Mouse (Mus musculus) stomach, embryonic 16.5 days (tissue): ENCODE data around the gene Zfp296. TPM values are rescaled to one million over a fixed set of nuclear protein-coding genes. Genes with fewer than 3 reads are reported as not detected.

Experiments used
- ATAC-seq: fragments of 200-750 bp; cut with Nextera tagmentation; 2 replicates; pipeline ENCODE4 v1.8.0; 2017; ENCODE audit warnings: moderate number of reproducible peaks, moderate TSS enrichment; ENCODE audit not compliant: insufficient read depth, low FRiP score
- H3K27ac ChIP-seq: fragments of 300-500 bp; sonication (generic); 2 replicates; pipeline ENCODE4 v1.5.1; 2014; ENCODE audit warnings: low read length
- H3K27me3 ChIP-seq: fragments of 300-500 bp; sonication (generic); 2 replicates; pipeline ENCODE4 v1.6.1; 2014; ENCODE audit warnings: low read length, control low read depth, mixed read lengths; ENCODE audit not compliant: control insufficient read depth, insufficient read depth
- H3K36me3 ChIP-seq: fragments of 300-500 bp; sonication (generic); 2 replicates; pipeline ENCODE4 v1.6.1; 2014; ENCODE audit warnings: low read length; ENCODE audit not compliant: control insufficient read depth, insufficient read depth
- H3K4me1 ChIP-seq: fragments of 300-500 bp; sonication (generic); 2 replicates; pipeline ENCODE4 v1.6.1; 2014; ENCODE audit warnings: low read length, control low read depth, mixed read lengths; ENCODE audit not compliant: control insufficient read depth, insufficient read depth
- H3K4me2 ChIP-seq: fragments of 300-500 bp; sonication (generic); 2 replicates; pipeline ENCODE4 v1.6.1; 2014; ENCODE audit warnings: low read depth, low read length, mixed read lengths
- H3K4me3 ChIP-seq: fragments of 300-500 bp; sonication (generic); replicated peaks from 2 replicates; pipeline ENCODE4 v1.5.1; 2014; ENCODE audit warnings: mild to moderate bottlenecking, low read length
- H3K9ac ChIP-seq: fragments of 300-500 bp; sonication (generic); 2 replicates; pipeline ENCODE4 v1.6.1; 2014; ENCODE audit warnings: low read length
- H3K9me3 ChIP-seq: fragments of 300-500 bp; sonication (generic); replicated peaks from 2 replicates; pipeline ENCODE4 v1.6.1; 2016; ENCODE audit warnings: low read length, control low read depth; ENCODE audit not compliant: control insufficient read depth
- WGBS: fragments of 180-500 bp; shearing (Covaris S2); extraction: QIAGEN DNeasy Blood & Tissue Kit; methylation state at CpG from one replicate; pipeline ENCODE4 v1.1.7; 2014; 5-methylcytosine and 5-hydroxymethylcytosine counted together
- polyA plus RNA-seq: library from polyadenylated mRNA; unstranded; fragments of >200 nt; fragmentation: Nextera tagmentation; extraction: Ambion mirVana; gene quantifications from 2 replicates; pipeline ENCODE4 v1.2.1, GENCODE M21; 2015

Gene Zfp296
- polyA plus RNA-seq, 1 experiment from 2014 or later, result 2.8 TPM

DNA sequence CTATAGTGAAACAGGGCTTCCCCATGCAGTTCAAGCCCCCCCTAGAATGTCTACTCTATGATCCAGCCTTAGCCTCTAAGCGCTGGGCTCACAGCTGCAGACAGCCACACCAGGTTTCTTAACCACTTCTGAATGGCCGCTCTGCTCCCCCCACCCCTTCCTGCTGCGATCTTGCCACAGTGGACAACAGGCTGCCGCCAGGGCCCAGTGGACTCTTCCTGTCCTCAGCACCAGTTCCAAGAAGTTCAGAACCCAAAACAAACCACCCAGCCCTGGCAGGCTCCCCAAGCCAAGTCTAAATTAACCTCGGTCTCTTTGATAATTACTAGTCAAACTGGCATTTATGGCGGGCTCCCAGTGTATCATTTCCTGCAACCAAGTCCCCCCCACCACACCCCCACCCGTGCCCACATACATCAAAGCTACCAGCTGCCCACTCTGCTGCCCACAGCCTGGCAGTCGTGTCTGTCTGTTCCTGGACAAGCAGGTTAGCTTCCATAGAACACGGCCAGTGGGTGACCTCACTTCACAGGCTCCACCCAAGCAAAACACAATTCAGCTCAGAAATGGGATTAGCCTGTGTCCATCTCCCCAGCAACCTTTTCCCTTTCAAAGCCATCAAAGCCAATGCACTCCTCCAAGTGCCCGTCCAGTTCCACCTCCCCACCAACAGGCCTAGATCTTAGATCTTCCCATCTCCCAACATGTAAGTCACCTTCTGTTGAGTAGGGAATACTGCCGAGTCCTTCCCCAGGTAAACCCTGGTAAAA, 16.4 kb upstream of the Zfp296 start:
- Histone ChIP-seq H3K9me3 (no peaks in the 10 kb centered on the region), H3K4me1 (peaks cover 46% of the 10 kb centered on the region), H3K27ac (peak overlapping the region; percentile 95), H3K4me3 (peak overlapping the region; percentile 99), H3K4me2 (peak overlapping the region; percentile 98), H3K9ac (peak overlapping the region; percentile 97), H3K36me3 (peaks cover 15% of the 10 kb centered on the region), H3K27me3 (no peaks in the 10 kb centered on the region)
- no peak for ATAC-seq
- 15% methylated on average over 11 of the region's 11 CpGs for WGBS

DNA sequence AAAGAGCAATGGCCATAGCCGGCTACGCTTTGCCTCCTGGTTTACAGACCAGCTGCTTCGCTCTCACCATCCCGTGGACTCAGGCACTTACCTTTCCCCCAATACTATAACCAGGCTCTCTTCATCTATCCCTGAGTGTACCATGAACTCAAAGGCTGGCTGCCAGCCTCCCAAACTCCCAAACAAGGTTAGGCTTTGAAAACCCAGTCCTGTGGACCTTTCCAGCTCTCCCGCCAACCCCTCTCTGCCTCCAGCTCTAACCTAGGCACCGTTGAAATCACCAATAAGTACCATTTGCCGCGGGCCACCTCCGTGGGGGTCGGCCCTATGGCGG, 15.7 kb upstream of the Zfp296 start:
- H3K27ac ChIP-seq, result peak overlapping the region; percentile 95
- H3K4me1 ChIP-seq, result peaks cover 46% of the 10 kb centered on the region
- no peaks in the 10 kb centered on the region for H3K9me3 ChIP-seq
- peaks cover 15% of the 10 kb centered on the region for H3K36me3 ChIP-seq
- peak overlapping the region; percentile 98 for H3K4me2 ChIP-seq
- peak overlapping the region; percentile 97 for H3K9ac ChIP-seq
- peak overlapping the region; percentile 99 for H3K4me3 ChIP-seq
- no peak for ATAC-seq
- H3K27me3 ChIP-seq, result no peaks in the 10 kb centered on the region
- under 1% methylated on average over 11 of the region's 11 CpGs for WGBS

DNA sequence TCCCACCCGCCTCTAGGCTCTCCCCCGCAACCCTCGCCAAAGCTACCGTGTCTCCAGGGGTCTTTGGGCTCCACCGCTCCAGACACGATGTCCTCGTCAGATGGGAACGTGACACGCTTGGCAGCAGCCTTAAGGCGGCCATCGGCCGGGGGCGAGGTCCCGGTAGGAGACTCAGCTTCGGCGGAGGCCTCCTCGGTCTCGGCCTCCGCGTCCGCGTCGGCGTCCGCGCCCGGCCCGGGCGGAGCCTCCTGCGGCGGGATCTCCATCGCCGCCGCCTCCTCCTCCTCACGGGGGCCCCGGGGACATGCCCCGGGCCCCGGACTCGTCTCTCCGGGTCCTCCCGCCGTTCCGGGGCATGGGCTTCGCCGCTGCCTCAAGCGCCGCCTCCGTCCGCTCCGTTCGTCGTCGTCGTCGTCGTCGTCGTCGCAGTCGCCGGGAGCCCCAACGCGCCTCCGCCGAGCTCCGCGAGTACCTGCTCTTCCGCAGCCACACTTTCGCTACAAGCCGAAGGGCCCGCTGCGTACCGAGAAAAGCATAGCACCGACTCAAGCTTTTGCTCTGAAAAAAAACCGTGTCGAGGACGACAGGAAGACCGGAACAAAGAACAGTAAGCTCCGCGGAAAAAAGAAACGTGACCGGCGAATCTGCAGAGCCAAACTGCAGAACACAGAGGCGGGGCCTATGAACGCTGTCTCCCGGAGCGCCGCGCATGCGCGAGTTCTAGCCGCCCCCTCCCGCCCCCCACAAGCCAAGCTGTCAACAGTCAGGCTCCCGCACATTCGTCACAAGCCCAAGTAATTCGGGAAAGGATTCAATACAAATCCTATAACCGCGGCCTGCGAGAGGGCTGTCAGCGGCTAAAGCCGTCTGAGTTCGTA, 15.1 kb upstream of the Zfp296 start:
- Histone ChIP-seq H3K9ac (peak overlapping the region; percentile 97), H3K36me3 (peaks cover 15% of the 10 kb centered on the region), H3K4me1 (peaks cover 46% of the 10 kb centered on the region), H3K27ac (peak overlapping the region; percentile 95), H3K4me3 (peak overlapping the region; percentile 99), H3K4me2 (peak overlapping the region; percentile 98), H3K9me3 (no peaks in the 10 kb centered on the region), H3K27me3 (no peaks in the 10 kb centered on the region)
- under 1% methylated on average over 100 of the region's 102 CpGs for WGBS
- peak; percentile 92 for ATAC-seq

DNA sequence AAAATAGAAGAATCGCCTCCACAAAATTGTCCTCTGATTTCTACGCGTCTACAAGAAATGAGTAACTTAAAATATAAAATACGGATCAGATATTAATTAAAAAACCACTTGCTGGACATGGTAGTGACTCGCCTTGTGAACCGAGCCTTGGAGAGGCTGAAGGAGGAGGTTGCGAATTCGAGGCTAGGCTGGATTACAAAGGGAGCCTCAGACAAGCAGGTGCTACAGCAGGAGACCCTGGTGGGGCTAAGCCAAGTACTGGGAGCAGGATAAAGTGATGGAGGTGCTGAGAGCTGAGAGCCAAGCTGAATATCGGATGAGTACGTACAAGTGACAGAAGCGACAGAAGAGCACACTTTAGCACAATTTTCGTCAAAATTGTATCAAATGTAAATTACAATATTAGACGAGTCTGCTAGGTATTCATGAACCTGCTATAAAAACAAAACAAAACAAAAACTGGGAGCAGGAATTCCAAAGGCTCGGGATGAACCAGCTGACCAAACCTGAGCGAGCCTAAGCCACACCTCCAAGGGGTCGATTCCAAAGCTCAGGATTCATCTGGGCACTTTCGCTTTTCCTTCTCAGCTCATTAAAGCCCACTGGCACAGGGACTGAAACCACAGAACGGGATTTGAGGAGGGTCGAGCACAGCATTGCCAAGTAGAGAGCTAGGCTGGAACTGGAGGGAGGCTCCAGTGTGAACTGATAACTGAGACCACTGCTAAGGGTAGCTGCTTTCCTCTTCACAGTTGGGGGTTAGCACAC, 14.3 kb upstream of the Zfp296 start, which contains the start of gene Ppp1r37:
TSS of gene Ppp1r37 (minus strand) at position 434 of the 768 bp plus-strand sequence.
- Histone ChIP-seq H3K9ac (peak within 1 kb of the TSS; percentile 97), H3K27ac (peak within 1 kb of the TSS; percentile 95), H3K4me3 (peak within 1 kb of the TSS; percentile 99), H3K36me3 (peaks cover 15% of the 10 kb centered on the region), H3K9me3 (no peaks in the 10 kb centered on the region), H3K4me1 (peaks cover 42% of the 10 kb centered on the region), H3K4me2 (peak within 1 kb of the TSS; percentile 98), H3K27me3 (no peaks in the 10 kb centered on the region)
- ATAC-seq, result no peak
- 2% methylated on average over 19 of the region's 19 CpGs for WGBS

DNA sequence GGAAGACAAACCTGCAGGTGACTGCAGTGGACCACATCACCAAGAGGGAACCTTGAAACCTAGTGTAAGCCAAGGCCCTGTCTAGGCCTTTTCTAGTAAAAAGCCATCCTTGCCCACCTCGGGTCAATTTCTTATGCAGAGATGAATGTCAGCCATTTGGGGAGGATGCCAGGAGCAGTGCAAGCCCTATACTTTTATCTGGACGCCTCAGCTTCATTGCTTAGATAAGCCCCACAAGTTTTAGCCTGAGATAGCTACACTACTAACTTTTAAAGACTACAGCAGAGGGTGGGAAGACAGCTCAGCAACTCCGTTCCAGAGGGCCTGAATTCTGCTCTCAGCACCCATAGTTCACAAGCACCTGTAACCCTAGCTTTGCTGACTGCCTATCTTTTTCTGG, 13.2 kb upstream of the Zfp296 start:
- Histone ChIP-seq H3K4me1 (peaks cover 35% of the 10 kb centered on the region), H3K9ac (no peak overlapping the region), H3K9me3 (no peaks in the 10 kb centered on the region), H3K27me3 (no peaks in the 10 kb centered on the region), H3K4me3 (no peak overlapping the region), H3K4me2 (0 out of 2 replicates have a peak overlapping the region, but pooled peaks have one; percentile 98), H3K27ac (no peak overlapping the region), H3K36me3 (peaks cover 15% of the 10 kb centered on the region)
- ATAC-seq, result no peak
- 75% methylated on average over 3 of the region's 3 CpGs for WGBS

DNA sequence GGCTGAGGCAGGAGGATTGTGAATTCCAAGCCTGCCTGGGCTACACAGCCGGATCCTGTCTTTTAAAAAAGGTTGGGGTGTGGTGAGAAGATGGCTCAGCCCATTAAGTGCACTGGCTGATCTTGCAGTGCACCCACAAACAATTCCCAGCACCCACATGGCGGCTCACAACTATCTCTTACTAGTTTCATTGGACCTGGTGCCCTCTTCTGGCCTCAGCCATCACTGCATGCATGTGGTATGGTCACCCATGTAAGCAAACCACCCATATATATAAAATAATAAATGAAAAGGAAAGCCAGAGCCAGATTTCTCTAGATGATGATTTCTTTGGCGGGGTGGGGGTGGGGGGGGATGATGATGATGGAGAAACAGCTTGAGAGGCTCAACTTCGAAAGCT, 12.6 kb upstream of the Zfp296 start:
- no peak for ATAC-seq

DNA sequence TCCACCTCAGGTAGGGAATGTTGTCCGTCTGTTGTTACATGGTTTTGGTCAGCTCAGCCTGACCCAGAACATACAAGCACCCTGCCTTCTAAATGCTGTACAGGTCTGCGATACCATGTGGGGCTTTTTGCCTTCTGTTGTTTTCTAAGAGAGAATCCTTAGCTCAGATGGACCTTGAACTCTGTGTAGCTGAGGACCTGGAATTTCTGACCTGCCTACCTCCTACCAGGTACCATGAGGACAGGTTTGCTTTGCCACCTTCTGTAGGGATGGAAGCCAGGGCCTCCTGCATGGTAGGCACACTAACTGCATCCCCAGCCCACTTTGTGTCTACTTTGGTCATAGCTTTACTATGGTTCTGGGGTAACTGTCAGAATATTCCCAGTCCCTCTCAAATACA, 11.3 kb upstream of the Zfp296 start:
- Histone ChIP-seq H3K4me1 (peaks cover 16% of the 10 kb centered on the region), H3K36me3 (peaks cover 15% of the 10 kb centered on the region), H3K4me2 (no peak overlapping the region), H3K27ac (no peak overlapping the region), H3K4me3 (no peak overlapping the region), H3K27me3 (no peaks in the 10 kb centered on the region), H3K9me3 (no peaks in the 10 kb centered on the region), H3K9ac (no peak overlapping the region)
- ATAC-seq, result no peak
- WGBS, result 94% methylated on average over 2 of the region's 2 CpGs

More for the DNA sequence above, 12.6 kb upstream of the Zfp296 start:
- H3K4me2 ChIP-seq, result no peak overlapping the region
- WGBS, result 86% methylated on average over 4 of the region's 4 CpGs
- no peaks in the 10 kb centered on the region for H3K9me3 ChIP-seq
- no peak overlapping the region for H3K27ac ChIP-seq
- no peak overlapping the region for H3K4me3 ChIP-seq
- no peak overlapping the region for H3K9ac ChIP-seq
- H3K36me3 ChIP-seq, result peaks cover 15% of the 10 kb centered on the region
- H3K4me1 ChIP-seq, result peaks cover 29% of the 10 kb centered on the region
- no peaks in the 10 kb centered on the region for H3K27me3 ChIP-seq

DNA sequence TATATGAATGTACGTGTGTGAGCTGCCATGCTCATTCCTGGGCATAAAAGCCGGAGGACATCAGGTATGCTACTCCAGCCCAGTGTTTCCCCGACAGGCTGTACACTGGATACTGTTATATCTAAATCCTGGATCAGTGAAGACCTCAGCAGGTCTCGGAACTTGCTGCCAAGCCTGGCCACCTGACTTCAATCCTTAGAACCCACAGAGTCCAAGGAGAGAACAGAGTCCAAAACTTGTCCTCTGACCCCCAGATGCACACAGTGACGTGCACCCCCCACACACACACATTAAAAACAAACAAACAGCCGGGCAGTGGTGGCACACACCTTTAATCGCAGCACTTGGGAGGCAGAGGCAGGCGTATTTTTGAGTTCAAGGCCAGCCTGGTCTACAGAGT, 9.7 kb upstream of the Zfp296 start:
- Histone ChIP-seq H3K4me3 (no peak overlapping the region), H3K4me1 (peaks cover 21% of the 10 kb centered on the region), H3K9ac (no peak overlapping the region), H3K9me3 (no peaks in the 10 kb centered on the region), H3K4me2 (no peak overlapping the region), H3K27me3 (no peaks in the 10 kb centered on the region), H3K36me3 (peaks cover 15% of the 10 kb centered on the region), H3K27ac (no peak overlapping the region)
- no peak for ATAC-seq
- WGBS, result 90% methylated on average over 8 of the region's 8 CpGs
